Comparison of ENCODE assay signal across 11 mouse cellular contexts in genomic region chr5:144752432-144752831, GRCm38 (mm10). TPM values are rescaled to one million over a fixed set of nuclear protein-coding genes. Genes with fewer than 3 reads are reported as not detected.
A peak's percentile ranks its signal among the peaks of the same experiment; 100 is the strongest.
DNase-seq lines count a peak whose midpoint lies in the region; ATAC-seq and TF ChIP-seq lines count a peak whose summit lies in the region.
"Had no signal": no experiment of that assay in that cellular context is flagged by ENCODE, and none has a peak within 500 bp of the region (broad histone marks: within the 10 kb centered on the region; RNA-seq: fewer than 3 reads in every experiment).

No protein-coding gene starts in this region.

- peak; percentile 57 for ATAC-seq in CD4-positive, CD25-positive, alpha-beta regulatory T cell, adult 4 months
- peak; percentile 45; the same call in 1 of the 2 replicates for ATAC-seq in intestine, postnatal 0 days
- peak; percentile 65; the same call in 1 of the 2 replicates for ATAC-seq in megakaryocyte progenitor cell, adult 5-6 weeks (replicated peaks; ENCODE audit: poor library complexity)
- ATAC-seq in neural tube, embryonic 15.5 days (ENCODE audit: low FRiP score): no peak

- TF ChIP-seq CTCF in intestine, postnatal 0 days (IDR thresholded peaks at IDR 0.05; ENCODE audit: low read depth): peak; percentile 36

- H3K4me2 ChIP-seq in intestine, postnatal 0 days (replicated peaks; ENCODE audit: low read depth): no peak overlapping the region; the same call in 1 of the 2 replicates
- no peak overlapping the region for H3K4me2 ChIP-seq in neural tube, embryonic 15.5 days
- H3K4me2 ChIP-seq: embryonic facial prominence, embryonic 12.5 days; heart, embryonic 13.5 days; neural tube, embryonic 12.5 days had no signal

- H3K36me3 ChIP-seq in heart, embryonic 10.5 days: no peaks in the 10 kb centered on the region
- H3K36me3 ChIP-seq in intestine, postnatal 0 days (ENCODE audit: control insufficient read depth, insufficient read depth): no peaks in the 10 kb centered on the region
- peaks cover 60% of the 10 kb centered on the region for H3K36me3 ChIP-seq in neural tube, embryonic 15.5 days
- H3K36me3 ChIP-seq: embryonic facial prominence, embryonic 12.5 days; heart, embryonic 13.5 days had no signal

- intact Hi-C loops in heart, postnatal 14 days (cut with DNase I): no loop called here

- H3K9me3 ChIP-seq in heart, embryonic 10.5 days: no peaks in the 10 kb centered on the region
- no peaks in the 10 kb centered on the region for H3K9me3 ChIP-seq in intestine, postnatal 0 days (ENCODE audit: control insufficient read depth)
- H3K9me3 ChIP-seq in neural tube, embryonic 15.5 days (replicated peaks): no peaks in the 10 kb centered on the region
- H3K9me3 ChIP-seq: embryonic facial prominence, embryonic 12.5 days; heart, embryonic 13.5 days; neural tube, embryonic 12.5 days had no signal

- WGBS in heart, embryonic 10.5 days: 6% methylated on average over 5 of the region's 5 CpGs
- WGBS in intestine, postnatal 0 days: 3% methylated on average over 5 of the region's 5 CpGs
- 23% methylated on average over 5 of the region's 5 CpGs for WGBS in neural tube, embryonic 15.5 days

- H3K4me1 ChIP-seq in heart, embryonic 10.5 days: peaks cover 22% of the 10 kb centered on the region
- H3K4me1 ChIP-seq in intestine, postnatal 0 days (replicated peaks; ENCODE audit: control insufficient read depth, insufficient read depth, low read length): peaks cover 4% of the 10 kb centered on the region; the same call in 1 of the 2 replicates
- peaks cover 5% of the 10 kb centered on the region; the same call in 1 of the 2 replicates for H3K4me1 ChIP-seq in neural tube, embryonic 15.5 days
- H3K4me1 ChIP-seq: neural tube, embryonic 12.5 days had no signal

- H3K4me3 ChIP-seq in heart, embryonic 10.5 days: 0 out of 2 replicates have a peak overlapping the region, but pooled peaks have one; percentile 1
- no peak overlapping the region for H3K4me3 ChIP-seq in intestine, postnatal 0 days (ENCODE audit: low read depth, low read length)
- H3K4me3 ChIP-seq in neural tube, embryonic 15.5 days (replicated peaks): no peak overlapping the region
- H3K4me3 ChIP-seq: embryonic facial prominence, embryonic 12.5 days; heart, embryonic 13.5 days; neural tube, embryonic 12.5 days had no signal

- no peak for DNase-seq in heart, embryonic 10.5 days (ENCODE audit: low spot score)
- DNase-seq in heart, adult 11 months: no peak
- DNase-seq in layer of hippocampus, postnatal 14 days (ENCODE audit: low spot score in 2 of 2): no peak
- DNase-seq in heart, postnatal 14 days: no peak

- H3K27ac ChIP-seq in heart, embryonic 10.5 days: no peak overlapping the region
- no peak overlapping the region for H3K27ac ChIP-seq in intestine, postnatal 0 days (ENCODE audit: low read depth, low read length)
- no peak overlapping the region for H3K27ac ChIP-seq in neural tube, embryonic 15.5 days (replicated peaks)
- H3K27ac ChIP-seq: embryonic facial prominence, embryonic 12.5 days; heart, embryonic 13.5 days; neural tube, embryonic 12.5 days had no signal

- no peaks in the 10 kb centered on the region for H3K27me3 ChIP-seq in heart, embryonic 10.5 days (ENCODE audit: insufficient read depth, poor library complexity, severe bottlenecking)
- no peaks in the 10 kb centered on the region for H3K27me3 ChIP-seq in intestine, postnatal 0 days (replicated peaks; ENCODE audit: control insufficient read depth, insufficient read depth, low read length)
- no peaks in the 10 kb centered on the region for H3K27me3 ChIP-seq in neural tube, embryonic 15.5 days (replicated peaks)
- H3K27me3 ChIP-seq: embryonic facial prominence, embryonic 12.5 days; heart, embryonic 13.5 days; neural tube, embryonic 12.5 days had no signal

- H3K9ac ChIP-seq in intestine, postnatal 0 days (ENCODE audit: low read depth, low read length): no peak overlapping the region
- H3K9ac ChIP-seq in neural tube, embryonic 15.5 days (replicated peaks): no peak overlapping the region
- H3K9ac ChIP-seq: embryonic facial prominence, embryonic 12.5 days; heart, embryonic 13.5 days; neural tube, embryonic 12.5 days had no signal

RNA-seq across cellular contexts. Expression of gene Tmem130, which starts 9.2 kb away (rescaled TPM):
- polyA plus RNA-seq in heart, embryonic 10.5 days (2016; fragmentation: Nextera tagmentation; extraction: Ambion mirVana): 1.9 and 2.4 TPM in 2 replicates
- not detected for polyA plus RNA-seq in CD4-positive, CD25-positive, alpha-beta regulatory T cell, adult 4 months (2017; shearing (Covaris generic))
- polyA plus RNA-seq in intestine, postnatal 0 days (2015; fragmentation: Nextera tagmentation; extraction: Ambion mirVana): 2.4 and 2.9 TPM in 2 replicates
- not detected in 2 replicates for total RNA-seq in megakaryocyte progenitor cell, adult 5-6 weeks (2015)
- total RNA-seq in megakaryocyte progenitor cell, adult 5-6 weeks (2017): 0.03 TPM in 1 of 2 replicates, not detected in the other
- total RNA-seq in layer of hippocampus, postnatal 14 days (2021): 100 to 1,000 TPM; 126 to 137 TPM
- under 1 TPM; 0.10 to 0.17 TPM for total RNA-seq in heart, postnatal 14 days (2021)
- polyA plus RNA-seq in neural tube, embryonic 15.5 days (2015; fragmentation: Nextera tagmentation; extraction: Ambion mirVana): 359 and 415 TPM in 2 replicates

RNA-seq across cellular contexts. Expression of gene Trrap, which starts 15.1 kb away (rescaled TPM):
- 61.0 and 76.8 TPM in 2 replicates for polyA plus RNA-seq in heart, embryonic 10.5 days (2016; fragmentation: Nextera tagmentation; extraction: Ambion mirVana)
- polyA plus RNA-seq in CD4-positive, CD25-positive, alpha-beta regulatory T cell, adult 4 months (2017; shearing (Covaris generic)): 100 to 1,000 TPM in 1 of 2 experiments, 10 to 100 TPM in 1; 65.1 to 109 TPM
- 20.0 and 24.3 TPM in 2 replicates for polyA plus RNA-seq in intestine, postnatal 0 days (2015; fragmentation: Nextera tagmentation; extraction: Ambion mirVana)
- 67.1 and 67.3 TPM in 2 replicates for total RNA-seq in megakaryocyte progenitor cell, adult 5-6 weeks (2015)
- total RNA-seq in megakaryocyte progenitor cell, adult 5-6 weeks (2017): 36.7 and 39.7 TPM in 2 replicates
- 100 to 1,000 TPM; 148 to 164 TPM for total RNA-seq in layer of hippocampus, postnatal 14 days (2021)
- 10 to 100 TPM; 54.8 to 55.3 TPM for total RNA-seq in heart, postnatal 14 days (2021)
- polyA plus RNA-seq in neural tube, embryonic 15.5 days (2015; fragmentation: Nextera tagmentation; extraction: Ambion mirVana): 61.2 and 64.5 TPM in 2 replicates

Comparison
In these comparisons a context has a peak if more than half of its experiments do, and no peak if none do; other contexts are left out.
1. RNA of gene Tmem130, which starts 9.2 kb away (polyA plus RNA-seq): 359 to 415 TPM in neural tube, embryonic 15.5 days; 1.9 to 2.4 TPM in heart, embryonic 10.5 days, 2.4 to 2.9 TPM in intestine, postnatal 0 days and not detected in CD4-positive, CD25-positive, alpha-beta regulatory T cell, adult 4 months; every median in the first group is over 10 times any median in the second.